Mouse (Mus musculus) CH12.LX (cell line): ENCODE results near the gene Abca2. TPM values are rescaled to one million over a fixed set of nuclear protein-coding genes. Genes with fewer than 3 reads are reported as not detected.

Experiments used
- DNase-seq: peaks from one replicate; pipeline ENCODE4 v3.0.0-alpha.2; 2013; ENCODE audit errors: extremely low read depth
- H3K27ac ChIP-seq: 2 replicates; pipeline ENCODE4 v1.5.1; 2012; ENCODE audit warnings: low read depth, mild to moderate bottlenecking, control low read depth, moderate library complexity; ENCODE audit not compliant: insufficient read depth
- H3K27me3 ChIP-seq: replicated peaks from 2 replicates; pipeline ENCODE3; 2012; ENCODE audit warnings: inconsistent platforms
- H3K36me3 ChIP-seq, 2 experiments: replicated peaks in 1 of 2; 2 replicates each; pipeline versions ENCODE3 to v1.6.1; 2012; ENCODE audit warnings: inconsistent platforms in 1 of 2, low read length in 1 of 2, mild to moderate bottlenecking in 1 of 2, mixed read lengths in 1 of 2, moderate library complexity in 1 of 2; ENCODE audit not compliant: control insufficient read depth in 1 of 2, insufficient read depth in 1 of 2
- H3K4me1 ChIP-seq, 2 experiments: 2 replicates each; pipeline ENCODE4 v1.6.1; 2012; ENCODE audit warnings: inconsistent platforms in 1 of 2, moderate library complexity in 1 of 2; ENCODE audit not compliant: insufficient read depth in 2 of 2, control insufficient read depth in 1 of 2
- H3K4me2 ChIP-seq: 2 replicates; pipeline ENCODE4 v1.6.1; 2012; ENCODE audit warnings: low read depth, mild to moderate bottlenecking, control low read depth; ENCODE audit not compliant: poor library complexity, insufficient read depth, severe bottlenecking
- H3K4me3 ChIP-seq, 3 experiments: fragments of 150-350 bp in 1 of 3; sonication (generic) in 1 of 3; replicated peaks in 1 of 3; 2 replicates each; pipeline versions ENCODE3 to v1.5.1; 2011 to 2012; ENCODE audit warnings: low read depth in 2 of 3, low read length in 2 of 3, mild to moderate bottlenecking in 2 of 3, moderate library complexity in 2 of 3, control low read depth in 1 of 3, improper control_type of control experiment in 1 of 3, inconsistent platforms in 1 of 3, mixed read lengths in 1 of 3; ENCODE audit not compliant: poor library complexity in 1 of 3
- H3K79me2 ChIP-seq: replicated peaks from 2 replicates; pipeline ENCODE4 v1.6.1; 2012; ENCODE audit warnings: mild to moderate bottlenecking, moderate library complexity; ENCODE audit not compliant: control insufficient read depth, poor library complexity, insufficient read depth, severe bottlenecking; ENCODE audit errors: extremely low read depth
- H3K9ac ChIP-seq: 2 replicates; pipeline ENCODE4 v1.6.1; 2012; ENCODE audit warnings: low read depth, mild to moderate bottlenecking, control low read depth, moderate library complexity; ENCODE audit not compliant: insufficient read depth
- H3K9me3 ChIP-seq: replicated peaks from 2 replicates; pipeline ENCODE3; 2012; ENCODE audit warnings: low read length, inconsistent platforms, mixed read lengths
- CHD2 ChIP-seq: IDR thresholded peaks from 2 replicates; pipeline ENCODE4 v1.6.1; 2011; ENCODE audit warnings: low read length, improper control_type of control experiment
- CTCF ChIP-seq, 2 experiments: IDR thresholded peaks in 1 of 2; conservative IDR thresholded peaks in 1 of 2; 2 replicates each; pipeline ENCODE4 v1.5.1; 2011 to 2012; ENCODE audit warnings: low read depth in 2 of 2, low read length in 2 of 2, improper control_type of control experiment in 1 of 2, inconsistent platforms in 1 of 2, mild to moderate bottlenecking in 1 of 2, moderate library complexity in 1 of 2
- E2F4 ChIP-seq: IDR thresholded peaks from 2 replicates; pipeline ENCODE4 v1.6.1; 2011; ENCODE audit warnings: low read depth, low read length, improper control_type of control experiment; ENCODE audit not compliant: insufficient replicate concordance
- ELF1 ChIP-seq: IDR thresholded peaks from 2 replicates; pipeline ENCODE4 v1.6.1; 2014; ENCODE audit warnings: low read depth, mild to moderate bottlenecking, inconsistent platforms, low read length, improper control_type of control experiment
- ETS1 ChIP-seq: conservative IDR thresholded peaks from 2 replicates; pipeline ENCODE4 v1.6.1; 2012; ENCODE audit warnings: low read depth, mild to moderate bottlenecking, inconsistent platforms, low read length, improper control_type of control experiment, moderate library complexity
- JUND ChIP-seq: conservative IDR thresholded peaks from 2 replicates; pipeline ENCODE4 v1.6.1; 2011; ENCODE audit warnings: low read depth, low read length, improper control_type of control experiment
- KAT2A ChIP-seq: IDR thresholded peaks from 2 replicates; pipeline ENCODE4 v1.6.1; 2012; ENCODE audit warnings: low read length, improper control_type of control experiment, inconsistent platforms; ENCODE audit not compliant: insufficient replicate concordance
- MAFK ChIP-seq: IDR thresholded peaks from 2 replicates; pipeline ENCODE4 v1.6.1; 2011; ENCODE audit warnings: low read length, improper control_type of control experiment; ENCODE audit not compliant: insufficient replicate concordance
- MAZ ChIP-seq: IDR thresholded peaks from 2 replicates; pipeline ENCODE4 v1.6.1; 2012; ENCODE audit warnings: low read depth, mild to moderate bottlenecking, inconsistent platforms, low read length, improper control_type of control experiment, moderate library complexity
- MEF2A ChIP-seq: IDR thresholded peaks from 2 replicates; pipeline ENCODE4 v1.6.1; 2014; ENCODE audit warnings: low read depth, mild to moderate bottlenecking, inconsistent platforms, low read length, improper control_type of control experiment, borderline replicate concordance
- MXI1 ChIP-seq: IDR thresholded peaks from 2 replicates; pipeline ENCODE4 v1.6.1; 2011; ENCODE audit warnings: mild to moderate bottlenecking, low read depth, low read length, improper control_type of control experiment
- NELFE ChIP-seq: IDR thresholded peaks from 2 replicates; pipeline ENCODE4 v1.6.1; 2011; ENCODE audit warnings: low read depth, low read length, improper control_type of control experiment
- POLR2AphosphoS2 ChIP-seq: IDR thresholded peaks from 2 replicates; pipeline ENCODE4 v1.6.1; 2011; ENCODE audit warnings: low read depth, low read length, improper control_type of control experiment
- RCOR1 ChIP-seq: conservative IDR thresholded peaks from 2 replicates; pipeline ENCODE4 v1.6.1; 2012; ENCODE audit warnings: low read depth, mild to moderate bottlenecking, inconsistent platforms, low read length, improper control_type of control experiment
- SIN3A ChIP-seq: IDR thresholded peaks from 2 replicates; pipeline ENCODE4 v1.6.1; 2012; ENCODE audit warnings: low read length, improper control_type of control experiment, inconsistent platforms
- SMC3 ChIP-seq: IDR thresholded peaks from 2 replicates; pipeline ENCODE4 v1.6.1; 2011; ENCODE audit warnings: low read depth, low read length, improper control_type of control experiment
- TBP ChIP-seq: conservative IDR thresholded peaks from 2 replicates; pipeline ENCODE4 v1.6.1; 2011; ENCODE audit warnings: low read depth, low read length, improper control_type of control experiment
- TCF12 ChIP-seq: IDR thresholded peaks from 2 replicates; pipeline ENCODE4 v1.6.1; 2014; ENCODE audit warnings: low read depth, mild to moderate bottlenecking, inconsistent platforms, low read length, improper control_type of control experiment
- USF1 ChIP-seq: IDR thresholded peaks from 2 replicates; pipeline ENCODE4 v1.6.1; 2014; ENCODE audit warnings: low read depth, mild to moderate bottlenecking, inconsistent platforms, low read length, improper control_type of control experiment
- USF2 ChIP-seq: conservative IDR thresholded peaks from 2 replicates; pipeline ENCODE4 v1.6.1; 2011; ENCODE audit warnings: low read depth, low read length, improper control_type of control experiment
- dilution Hi-C: fragments of 300-500 bp; cut with MboI; formaldehyde crosslinking; loops from 2 replicates; pipeline ENCODE4 v1.14.3; 2020; ENCODE audit warnings: low sequenced_read_pairs; ENCODE audit not compliant: extremely low pct_unique_long_range_greater_than_20kb, extremely low pct_ligation_motif_present
- in situ Hi-C: fragments of 300-500 bp; cut with MboI; formaldehyde crosslinking; loops from 3 replicates; pipeline ENCODE4 v1.14.3; 2019; ENCODE audit warnings: low sequenced_read_pairs, low pct_ligation_motif_present, low pct_unique_long_range_greater_than_20kb, mixed read lengths
- polyA plus RNA-seq: library from polyadenylated mRNA; unstranded; fragments of >175 nt; gene quantifications from 2 replicates; pipeline ENCODE4 v1.2.1, GENCODE M21; 2012; ENCODE audit warnings: low read depth; ENCODE audit not compliant: insufficient read length
- total RNA-seq, 2 experiments: library from RNA; depleted of rRNA; stranded (reverse); fragments of 300-350 nt in 1 of 2; fragments of >200 nt in 1 of 2; gene quantifications; 2 replicates each; pipeline ENCODE4 v1.2.3; 2012 to 2014

Gene Abca2
- total and polyA plus RNA-seq, 3 experiments = 5.0 to 23.4 (median 13.0) TPM

- Histone ChIP-seq H3K4me2 (no peak overlapping the region), H3K4me3 (no peak overlapping the region), H3K27me3 (peaks cover 12% of the 10 kb centered on the region), H3K9ac (no peak overlapping the region), H3K4me1 (no peaks in the 10 kb centered on the region), H3K36me3 (no peaks in the 10 kb centered on the region), H3K79me2 (no peaks in the 10 kb centered on the region), H3K27ac (no peak overlapping the region), H3K9me3 (peaks cover 3% of the 10 kb centered on the region)
- dilution Hi-C loops = no loop called here
- DNase-seq = no peak
- in situ Hi-C loops = loop anchor here (5.0 kb wide), 1 partner anchor 47 kb away; no protein-coding TSS in a partner anchor
- TF ChIP-seq CHD2 (no peak), POLR2AphosphoS2 (no peak), SIN3A (no peak), JUND (no peak), MAFK (no peak), ELF1 (no peak), MXI1 (no peak), MAZ (no peak), SMC3 (no peak), RCOR1 (no peak), CTCF (conservative IDR thresholded peaks at IDR 0.05 in 1 of 2, IDR thresholded peaks at IDR 0.05 in 1 of 2; ENCODE audit: low read depth in 2 of 2, low read length in 2 of 2) (no peak), MEF2A (no peak), KAT2A (no peak)
These were observed 51.2 kb downstream of the Abca2 start for GRCm38 (mm10) chr2:25479551-25480311.

GRCm38 (mm10) chr2:25480541-25480940 is 52.0 kb downstream of the Abca2 start:
- DNase-seq = no peak
- Histone ChIP-seq H3K4me2 (no peak overlapping the region), H3K79me2 (no peaks in the 10 kb centered on the region), H3K36me3 (no peaks in the 10 kb centered on the region), H3K27ac (no peak overlapping the region), H3K27me3 (peaks cover 16% of the 10 kb centered on the region), H3K9ac (no peak overlapping the region), H3K4me3 (no peak overlapping the region), H3K4me1 (no peaks in the 10 kb centered on the region), H3K9me3 (peaks cover 9% of the 10 kb centered on the region)
- no peak for TF ChIP-seq USF2
- TF ChIP-seq MAZ = no peak
- no peak for TF ChIP-seq CHD2
- no peak for TF ChIP-seq ELF1
- TF ChIP-seq ETS1 = no peak
- TF ChIP-seq TBP = no peak
- no peak for TF ChIP-seq MAFK
- TF ChIP-seq NELFE = no peak
- TF ChIP-seq CTCF (conservative IDR thresholded peaks at IDR 0.05 in 1 of 2, IDR thresholded peaks at IDR 0.05 in 1 of 2; ENCODE audit: low read depth in 2 of 2, low read length in 2 of 2) = no peak
- no peak for TF ChIP-seq E2F4
- TF ChIP-seq JUND = no peak
- TF ChIP-seq TCF12 = no peak
- TF ChIP-seq USF1 = no peak
- in situ Hi-C loops = no loop called here
- dilution Hi-C loops = no loop called here
